Mouse (Mus musculus) left cerebral cortex, adult 8-10 months (tissue): ENCODE data around the gene Ccdc106. TPM values are rescaled to one million over a fixed set of nuclear protein-coding genes. Genes with fewer than 3 reads are reported as not detected.

Experiments
- DNase-seq, 2 experiments: peaks; one replicate each; pipeline ENCODE4 v3.0.0; 2022; ENCODE audit warnings: low spot score in 2 of 2
- total RNA-seq, 4 experiments: library from RNA; stranded (reverse); gene quantifications; 2 replicates each; pipeline ENCODE4 v1.2.4; 2022

Ccdc106 gene
- total RNA-seq, 4 experiments from 2014 or later = 55.7 to 63.0 (median 59.8) TPM

DNA sequence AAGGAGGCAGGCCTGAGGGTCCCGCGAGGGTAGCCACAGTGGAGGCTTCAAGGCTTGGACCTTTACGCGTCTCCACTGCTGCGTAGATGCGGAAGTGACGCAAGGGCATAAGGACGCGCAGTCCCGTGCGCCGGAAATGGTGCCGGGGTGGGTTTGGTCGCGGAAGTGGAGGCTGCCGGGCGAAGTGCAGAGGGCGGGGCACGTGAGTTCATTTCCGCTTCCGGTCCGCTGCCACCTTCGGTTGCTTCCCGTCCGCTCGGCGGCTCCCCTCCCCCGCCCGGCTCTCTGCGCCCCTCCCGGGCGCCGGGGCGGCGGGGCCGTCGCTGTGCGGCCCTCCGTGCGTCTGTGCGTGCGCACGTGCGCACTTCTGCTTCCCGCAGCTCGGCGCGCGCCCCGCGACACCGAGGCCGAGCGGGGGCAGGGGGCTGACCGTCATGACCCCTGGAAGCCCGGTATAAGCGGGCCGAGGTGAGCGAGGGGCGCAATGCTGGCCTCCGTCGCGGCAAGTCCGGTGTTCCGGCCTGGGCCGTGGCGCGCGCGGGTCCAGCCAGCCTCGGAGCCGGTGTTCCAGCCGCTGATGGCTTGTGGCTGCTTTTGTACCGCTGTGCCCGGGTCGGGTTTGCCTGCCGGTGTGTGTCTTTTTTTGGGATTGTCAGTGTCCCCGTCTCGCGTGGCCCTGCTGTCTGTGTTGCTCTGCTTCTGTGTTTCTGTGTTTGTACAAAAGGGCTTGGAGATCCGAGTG lies 59.8 kb downstream of the Ccdc106 start, which contains the start of gene Epn1:
Gene Epn1 (plus strand): TSS at position 226 of the 742 bp plus-strand sequence.
- DNase-seq = peak; percentile 91 to 95

DNA sequence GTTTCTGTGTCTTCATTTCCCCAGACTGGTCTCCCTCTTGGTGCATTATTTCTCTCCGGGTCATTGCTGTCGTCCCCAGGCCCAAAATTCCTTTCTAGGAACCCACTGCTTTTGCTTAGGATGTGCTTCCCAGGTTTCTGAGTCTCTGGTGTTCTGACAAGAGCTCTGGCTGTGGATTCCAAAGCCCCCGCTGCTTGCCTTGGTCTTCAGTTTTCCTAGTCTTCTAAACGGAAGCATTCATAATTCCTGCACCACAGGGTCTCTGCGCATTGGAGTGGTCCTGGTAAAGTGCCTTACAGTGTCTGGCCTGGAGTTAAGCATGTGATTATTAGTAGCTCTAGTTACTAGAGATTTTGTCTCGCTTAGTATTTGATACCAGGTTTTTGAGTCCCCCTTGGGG lies 60.5 kb downstream of the Ccdc106 start:
- no peak for DNase-seq

DNA sequence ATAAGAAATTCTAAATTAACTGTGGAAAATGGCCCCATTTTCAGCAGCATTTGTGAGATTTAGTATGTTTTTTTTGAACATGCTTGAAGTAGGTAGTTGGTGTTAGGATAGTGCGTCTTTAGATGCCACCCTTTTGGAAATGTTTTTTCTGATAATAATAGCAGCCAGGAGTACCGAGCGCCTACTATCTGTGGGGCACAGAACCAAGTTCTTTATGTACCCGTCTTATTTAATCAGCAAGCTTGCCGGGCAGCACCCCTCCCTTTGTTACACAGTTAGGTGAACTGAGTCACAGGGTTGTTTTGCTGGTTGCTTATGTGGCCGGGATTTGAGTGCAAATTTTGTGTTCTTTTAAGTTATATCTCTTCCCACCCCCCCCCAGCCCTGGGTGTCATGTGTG lies 60.9 kb downstream of the Ccdc106 start:
- no peak for DNase-seq

DNA sequence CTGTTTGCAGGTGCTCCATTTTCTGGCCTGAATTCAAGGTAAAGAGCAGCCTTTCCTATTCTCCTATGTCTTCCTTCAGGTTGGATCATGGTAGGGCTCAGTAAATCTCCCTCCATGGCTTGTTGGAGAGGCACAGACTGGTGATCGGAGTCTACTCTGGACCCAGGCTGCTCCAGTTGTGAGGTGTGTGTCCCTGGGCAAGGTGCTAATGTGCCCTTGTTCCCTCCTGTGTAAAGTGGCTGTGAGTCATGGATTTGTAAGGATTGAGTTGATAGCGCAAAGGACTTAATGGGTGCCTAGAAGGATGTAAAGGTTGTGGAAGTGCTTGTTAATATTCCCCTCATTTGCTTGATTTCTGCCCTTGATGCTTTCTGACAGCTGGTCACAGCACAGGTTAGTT lies 61.6 kb downstream of the Ccdc106 start:
- no peak for DNase-seq

DNA sequence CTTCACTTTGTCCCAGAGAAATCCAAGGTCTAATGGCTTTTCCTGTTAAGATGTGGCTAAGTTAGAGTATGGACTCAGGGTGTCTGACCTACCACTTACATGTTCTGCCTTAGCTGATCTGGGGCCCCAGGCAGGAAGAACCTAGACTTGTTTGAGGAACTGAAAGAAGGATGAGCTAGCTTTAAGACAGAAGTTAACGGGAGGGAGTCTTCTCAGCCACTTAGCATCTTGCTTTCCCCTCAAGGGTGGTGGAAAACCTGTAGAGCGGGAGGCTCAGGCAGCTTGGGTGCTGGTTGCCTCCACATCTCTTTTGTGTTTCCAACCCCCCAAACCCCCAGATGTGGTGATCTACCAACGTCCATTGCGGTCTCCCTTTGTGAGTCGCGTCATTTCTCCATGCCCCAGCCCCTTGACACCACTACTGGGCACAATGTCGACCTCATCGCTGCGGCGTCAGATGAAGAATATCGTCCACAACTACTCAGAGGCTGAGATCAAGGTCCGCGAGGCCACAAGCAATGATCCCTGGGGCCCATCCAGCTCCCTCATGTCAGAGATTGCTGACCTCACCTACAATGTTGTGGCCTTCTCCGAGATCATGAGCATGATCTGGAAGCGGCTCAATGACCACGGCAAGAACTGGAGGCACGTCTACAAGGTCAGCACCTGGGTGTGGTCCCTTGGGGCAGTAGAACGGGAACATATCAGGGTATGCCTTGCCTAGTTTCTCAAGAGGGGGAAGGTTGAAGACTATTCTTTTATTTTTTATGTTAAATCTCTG lies 63.2 kb downstream of the Ccdc106 start:
- DNase-seq = no peak

DNA sequence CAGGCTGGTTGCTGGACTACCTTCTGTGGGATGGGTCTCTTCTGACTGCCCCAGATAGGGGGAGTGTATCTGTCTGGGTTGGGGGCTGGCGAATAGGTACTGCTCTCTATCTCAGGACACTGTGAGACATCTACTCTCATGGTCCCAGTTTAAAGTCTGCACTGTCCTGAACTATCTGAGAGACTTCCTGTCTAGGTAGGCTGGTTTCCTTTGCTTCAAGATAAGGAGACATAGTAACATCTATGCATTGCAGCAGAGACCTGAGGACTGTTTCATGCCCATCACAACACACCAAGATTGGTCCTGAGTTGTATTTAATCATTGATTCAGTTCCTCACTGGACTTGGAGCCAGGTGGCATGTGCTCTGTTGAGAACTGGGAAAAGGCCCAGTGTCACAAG lies 65.2 kb downstream of the Ccdc106 start:
- no peak for DNase-seq

DNA sequence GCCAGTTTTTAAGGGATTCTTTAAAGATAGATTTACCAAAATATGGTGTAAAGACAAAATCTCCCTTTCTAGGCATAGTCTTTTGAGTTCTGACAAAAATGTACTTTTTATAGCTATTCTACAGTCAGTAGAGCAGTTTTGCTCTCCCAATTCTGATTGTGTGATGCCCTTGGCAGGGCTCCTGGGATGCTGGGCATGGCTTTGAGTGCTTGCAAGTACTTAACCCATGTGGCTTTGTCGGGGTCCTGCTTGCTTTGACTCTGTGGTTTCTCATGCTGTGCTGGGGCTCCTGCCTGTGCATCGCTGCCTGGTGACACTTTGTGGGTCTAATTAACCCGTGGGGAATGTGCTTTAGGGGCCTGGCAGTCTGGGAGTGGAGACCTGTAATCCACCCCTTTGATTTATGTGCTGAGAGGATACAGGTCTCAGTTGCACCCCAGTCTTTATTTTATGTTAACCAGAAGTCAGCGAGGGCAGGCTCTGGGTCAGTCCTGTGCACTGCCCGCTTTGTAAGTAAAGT lies 66.6 kb downstream of the Ccdc106 start:
- DNase-seq = no peak

DNA sequence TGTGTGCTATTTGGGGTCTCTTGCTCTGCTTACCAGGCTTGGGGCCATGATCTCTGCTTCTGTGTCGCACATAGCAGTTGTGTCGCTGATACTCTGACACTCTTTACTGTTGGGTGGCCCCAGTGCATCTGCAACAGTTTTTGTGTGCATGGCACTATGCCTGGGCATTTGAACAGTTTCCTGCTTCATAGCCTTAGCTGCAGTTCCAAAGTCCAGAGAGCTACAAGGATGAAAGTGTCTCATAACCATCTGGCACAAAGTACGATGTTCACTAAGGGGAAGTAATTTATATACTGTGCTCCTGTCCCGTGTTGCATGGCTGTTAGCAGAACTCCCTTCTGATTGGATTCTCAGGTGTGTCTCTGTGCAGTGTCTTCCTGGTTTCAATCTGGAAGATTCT lies 67.5 kb downstream of the Ccdc106 start:
- DNase-seq = no peak

DNA sequence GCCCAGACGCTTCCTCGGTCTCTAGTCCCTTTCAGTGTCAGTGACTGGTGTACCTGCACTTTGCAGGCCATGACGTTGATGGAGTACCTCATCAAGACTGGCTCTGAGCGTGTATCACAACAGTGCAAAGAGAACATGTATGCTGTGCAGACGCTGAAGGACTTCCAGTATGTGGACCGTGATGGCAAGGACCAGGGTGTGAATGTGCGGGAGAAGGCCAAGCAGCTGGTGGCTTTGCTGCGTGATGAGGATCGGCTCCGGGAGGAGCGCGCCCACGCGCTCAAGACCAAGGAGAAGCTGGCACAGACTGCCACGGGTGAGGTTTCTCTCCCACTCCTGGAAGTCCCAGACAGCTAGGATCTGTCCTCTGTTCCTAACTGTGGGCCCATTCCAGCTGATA lies 69.5 kb downstream of the Ccdc106 start:
- DNase-seq = peak; percentile 28 to 74

DNA sequence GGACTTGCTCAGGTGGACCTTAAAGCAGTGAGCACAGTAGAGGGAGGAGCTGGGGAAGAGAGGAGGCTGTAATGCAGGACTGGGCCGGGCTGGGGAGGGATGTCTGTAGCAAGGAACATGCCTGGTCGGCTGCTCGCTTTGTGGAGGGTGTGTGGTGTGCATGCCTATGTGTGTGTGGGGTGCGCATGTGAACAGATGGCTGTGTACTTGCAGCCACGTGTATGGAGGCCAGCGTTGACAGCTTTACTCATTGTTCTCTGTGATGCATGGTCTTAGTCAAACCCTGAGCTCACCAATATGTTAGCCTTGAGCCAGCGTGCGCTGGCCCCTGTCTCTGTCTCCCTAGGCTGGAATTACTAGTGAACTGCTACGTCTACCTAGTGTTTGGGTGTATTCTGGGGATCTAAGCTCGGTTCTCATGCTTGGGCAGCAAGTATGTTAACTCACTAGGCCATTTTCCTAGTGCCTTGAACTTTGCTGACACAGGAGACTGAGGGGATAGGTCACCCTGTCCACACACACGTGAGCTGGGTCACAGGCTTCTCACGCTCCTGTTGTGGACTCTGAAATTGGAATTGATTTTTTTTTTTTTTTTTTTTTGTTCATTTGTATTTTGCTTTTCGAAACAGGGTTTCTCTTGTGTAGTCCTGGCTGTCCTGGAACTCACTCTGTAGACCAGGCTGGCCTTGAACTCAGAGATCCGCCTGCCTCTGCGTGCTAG lies 70.8 kb downstream of the Ccdc106 start:
- DNase-seq = peak in 1 of 2 experiments; percentile 69

DNA sequence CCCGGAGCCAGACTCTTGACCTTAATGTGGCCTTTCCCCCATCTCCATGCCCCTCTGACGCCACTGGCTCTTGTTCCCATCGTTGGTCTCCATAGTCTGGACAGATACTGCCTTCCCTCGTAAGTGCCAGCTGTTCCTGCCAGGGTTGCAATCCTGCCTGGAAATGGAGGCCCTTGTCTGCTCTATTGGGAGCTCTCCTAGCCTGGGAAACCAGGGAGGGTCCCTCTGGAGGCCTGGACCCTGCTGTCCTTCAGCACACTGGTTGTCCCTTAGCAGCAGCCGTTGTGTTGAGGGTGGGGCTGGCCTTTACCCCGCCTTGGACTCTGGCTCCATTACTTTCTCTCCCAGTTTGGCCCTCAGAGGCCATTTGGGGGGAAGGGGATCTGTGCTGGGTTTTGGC lies 72.0 kb downstream of the Ccdc106 start:
- DNase-seq = no peak

DNA sequence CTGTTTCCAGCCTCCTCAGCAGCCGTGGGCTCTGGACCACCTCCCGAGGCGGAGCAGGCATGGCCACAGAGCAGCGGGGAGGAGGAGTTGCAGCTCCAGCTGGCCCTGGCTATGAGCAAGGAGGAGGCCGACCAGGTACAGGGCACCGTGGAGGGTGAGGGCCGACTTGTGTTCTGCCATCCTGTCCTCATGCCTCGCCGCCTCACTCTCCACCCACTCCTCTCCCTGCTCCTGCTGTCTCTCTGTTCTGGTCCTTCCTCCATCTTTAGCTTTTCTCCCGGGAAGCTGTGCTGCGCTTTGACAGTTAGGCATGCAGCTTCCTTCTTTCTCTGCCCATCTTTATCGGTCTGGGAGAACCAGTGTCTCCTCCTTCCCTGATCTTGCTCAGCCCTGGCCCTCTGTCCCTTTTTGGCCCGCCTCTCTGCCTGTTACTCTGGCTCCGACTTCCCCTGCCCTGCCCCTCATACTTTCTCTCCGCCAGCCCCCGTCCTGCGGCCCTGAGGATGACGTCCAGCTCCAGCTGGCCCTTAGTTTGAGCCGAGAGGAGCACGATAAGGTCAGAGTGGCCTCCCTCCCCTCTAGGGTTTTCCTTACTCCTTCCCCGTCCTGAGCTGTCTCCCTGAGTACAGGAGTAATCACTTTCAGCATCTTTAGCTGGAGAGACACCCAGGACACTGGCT lies 72.6 kb downstream of the Ccdc106 start:
- no peak for DNase-seq

DNA sequence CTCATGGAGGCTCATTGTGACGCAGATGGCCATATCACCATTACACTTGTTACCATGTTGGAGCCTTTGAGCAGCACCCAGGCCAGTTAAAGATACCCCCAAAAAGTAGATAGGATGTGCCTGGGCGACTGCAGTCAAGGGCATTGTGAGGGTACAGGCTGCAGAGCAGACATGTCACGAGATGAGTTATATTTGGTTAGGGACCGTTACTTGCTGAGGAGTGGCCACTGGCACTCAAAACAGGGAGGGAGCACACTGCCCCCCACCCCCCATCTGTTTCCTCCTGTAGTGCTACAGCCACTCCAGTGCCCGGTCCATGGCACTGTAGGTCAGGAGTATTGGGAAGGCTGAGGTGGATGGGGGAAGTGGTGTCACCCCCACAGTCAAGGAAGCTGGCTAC lies 78.4 kb downstream of the Ccdc106 start:
- DNase-seq = no peak

DNA sequence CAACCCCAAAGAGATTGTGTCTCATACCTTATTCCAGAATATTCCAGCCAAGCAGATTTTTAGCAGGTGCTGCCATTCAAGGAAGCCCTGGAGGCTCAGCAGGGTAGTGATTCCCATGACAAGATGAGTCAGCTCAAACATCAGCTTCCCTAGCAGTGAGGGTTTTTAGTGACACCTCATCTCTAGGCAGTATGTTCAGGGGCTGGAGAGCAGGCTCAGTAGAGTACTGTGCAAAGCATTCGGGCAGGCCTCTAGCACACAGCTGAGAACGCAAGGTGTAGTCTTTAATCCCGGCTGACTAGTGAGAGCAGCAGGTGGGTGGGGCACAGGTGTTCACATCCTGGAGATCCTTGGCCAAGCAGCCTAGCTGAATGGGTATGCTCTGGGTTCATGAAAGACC lies 79.4 kb downstream of the Ccdc106 start:
- no peak for DNase-seq

DNA sequence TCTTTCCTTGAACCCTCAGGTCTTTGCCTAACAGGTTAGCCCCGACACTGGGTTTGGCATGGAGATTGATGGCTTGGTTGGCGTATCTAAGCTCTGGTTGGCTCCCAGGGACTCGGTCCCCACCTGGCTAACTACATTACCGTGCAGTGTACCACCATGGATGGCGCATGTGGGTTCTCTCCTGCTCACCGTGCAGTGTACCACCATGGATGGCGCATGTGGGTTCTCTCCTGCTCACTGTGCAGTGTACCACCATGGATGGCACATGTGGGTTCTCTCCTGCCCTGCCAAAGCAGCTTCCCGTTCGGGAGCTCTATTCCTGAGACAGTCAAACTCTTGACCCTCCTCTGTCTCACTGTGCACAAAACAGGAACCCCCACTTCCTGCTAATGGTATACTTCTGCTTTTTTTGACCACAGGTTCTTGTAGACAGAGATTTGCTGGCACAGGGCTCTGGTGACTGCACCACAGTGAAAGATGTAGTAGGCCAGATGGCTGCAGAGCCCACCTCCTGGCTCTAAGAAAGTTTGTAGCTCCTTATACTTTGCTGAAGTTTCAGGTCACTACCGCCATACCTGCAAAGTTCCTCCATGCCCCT lies 80.8 kb downstream of the Ccdc106 start:
- no peak for DNase-seq

DNA sequence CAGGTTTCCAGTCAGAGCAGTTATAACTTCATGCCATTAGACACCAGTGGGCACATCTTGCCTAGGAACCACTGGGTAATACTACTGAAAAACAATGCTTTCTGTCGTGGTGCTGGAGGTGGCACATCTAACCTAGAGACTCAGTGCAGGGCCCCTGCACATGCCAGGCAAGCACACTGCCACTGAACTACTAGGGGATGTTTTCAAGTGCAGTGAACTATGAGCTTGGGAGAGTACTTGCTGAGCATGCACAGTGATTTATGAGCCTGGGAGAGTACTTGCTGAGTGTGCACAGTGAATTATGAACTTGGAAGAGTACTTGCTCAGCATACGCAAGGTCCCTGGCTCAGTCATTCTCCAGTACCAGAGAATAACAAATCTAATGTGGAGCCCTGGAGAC lies 82.2 kb downstream of the Ccdc106 start:
- DNase-seq = no peak

DNA sequence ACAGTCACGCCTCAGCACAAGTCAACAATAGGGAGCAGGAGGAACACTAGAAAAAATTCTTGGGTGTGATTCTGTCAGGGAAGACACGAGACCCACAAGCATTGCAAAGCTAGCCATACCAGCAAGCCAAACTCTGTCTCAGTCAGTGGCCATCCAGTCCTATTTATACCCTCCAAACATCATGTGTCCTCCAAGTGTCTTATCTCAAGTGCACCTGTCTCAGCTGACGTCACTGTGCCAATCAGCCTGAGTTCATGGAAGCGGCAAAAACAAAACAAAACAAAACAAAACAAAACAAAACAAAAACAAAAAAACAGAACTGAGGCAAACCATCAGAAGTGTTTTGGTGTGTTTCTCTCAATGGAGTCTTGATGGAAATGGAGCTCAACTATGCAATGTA lies 87.9 kb downstream of the Ccdc106 start:
- DNase-seq = no peak

DNA sequence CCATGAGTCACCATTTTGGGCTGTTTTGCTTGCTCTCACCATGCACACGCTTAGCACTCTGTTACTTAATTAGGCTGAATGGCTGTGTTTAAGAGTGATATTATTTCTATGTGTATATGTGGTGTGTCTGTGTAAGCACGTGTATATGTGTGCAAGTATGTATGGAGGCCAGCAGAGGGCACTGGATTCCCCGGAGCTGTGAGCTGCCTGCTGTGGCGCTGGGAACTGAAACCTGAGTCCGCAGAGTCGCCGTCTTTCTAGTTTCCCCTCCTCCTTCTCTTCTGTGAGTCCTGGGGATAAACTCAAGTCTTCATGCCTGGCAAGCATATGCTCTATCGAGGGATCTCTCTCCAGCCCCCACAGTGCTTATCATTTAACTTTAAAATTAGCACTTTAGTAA lies 88.9 kb downstream of the Ccdc106 start:
- no peak for DNase-seq
